Mouse (Mus musculus) thymus, postnatal 25 days (tissue): ENCODE data around the gene Cpm.

Experiments
- DNase-seq: peaks from one replicate; pipeline ENCODE4 v3.0.0; 2022

Cpm gene

GRCm38 (mm10) chr10:117635823-117636589, 6.7 kb downstream of the Cpm start:
- DNase-seq: no peak

GRCm38 (mm10) chr10:117637062-117637744, 7.9 kb downstream of the Cpm start:
- DNase-seq: peak; percentile 14

GRCm38 (mm10) chr10:117637745-117638577, 8.7 kb downstream of the Cpm start:
- no peak for DNase-seq

- DNase-seq: no peak
These were observed 9.4 kb downstream of the Cpm start for GRCm38 (mm10) chr10:117638578-117639220.

GRCm38 (mm10) chr10:117639221-117639599, 9.9 kb downstream of the Cpm start:
- no peak for DNase-seq

GRCm38 (mm10) chr10:117639899-117640594, 10.7 kb downstream of the Cpm start:
- DNase-seq: peak; percentile 52

- no peak for DNase-seq
These were observed 11.3 kb downstream of the Cpm start for GRCm38 (mm10) chr10:117640595-117641078.

GRCm38 (mm10) chr10:117641400-117642200, 12.3 kb downstream of the Cpm start:
- DNase-seq: no peak

- DNase-seq: no peak
These were observed 12.8 kb downstream of the Cpm start for GRCm38 (mm10) chr10:117642201-117642450.

- no peak for DNase-seq
These were observed 13.4 kb downstream of the Cpm start for GRCm38 (mm10) chr10:117642491-117643262.

- DNase-seq: no peak
These were observed 14.0 kb downstream of the Cpm start for GRCm38 (mm10) chr10:117643302-117643701.

- DNase-seq: no peak
These were observed 14.6 kb downstream of the Cpm start for GRCm38 (mm10) chr10:117643711-117644428.

GRCm38 (mm10) chr10:117644429-117644748, 15.1 kb downstream of the Cpm start:
- no peak for DNase-seq

GRCm38 (mm10) chr10:117644828-117645227, 15.5 kb downstream of the Cpm start:
- no peak for DNase-seq

- DNase-seq: no peak
These were observed 16.2 kb downstream of the Cpm start for GRCm38 (mm10) chr10:117645487-117645964.

- DNase-seq: no peak
These were observed 17.3 kb downstream of the Cpm start for GRCm38 (mm10) chr10:117646482-117647157.

GRCm38 (mm10) chr10:117647158-117647505, 17.8 kb downstream of the Cpm start:
- DNase-seq: no peak

- DNase-seq: no peak
These were observed 18.7 kb downstream of the Cpm start for GRCm38 (mm10) chr10:117647964-117648472.

GRCm38 (mm10) chr10:117648643-117649042, 19.3 kb downstream of the Cpm start:
- no peak for DNase-seq
